8 mouse cellular contexts compared by ENCODE assay signal in genomic region chr2:145233547-145234398, GRCm38 (mm10).
DNase-seq lines count a peak whose midpoint lies in the region; ATAC-seq lines count a peak whose summit lies in the region.

No protein-coding gene starts in this region.

- peak overlapping the region; percentile 4; the same call in 1 of the 2 replicates for H3K4me2 ChIP-seq in heart, embryonic 11.5 days
- no peak overlapping the region for H3K4me2 ChIP-seq in kidney, embryonic 16.5 days (replicated peaks; ENCODE audit: low read depth, low read length)
- H3K4me2 ChIP-seq in liver, embryonic 12.5 days: peak overlapping the region; percentile 25; the same call in 1 of the 2 replicates

- peaks cover 23% of the 10 kb centered on the region for H3K4me1 ChIP-seq in embryonic facial prominence, embryonic 10.5 days
- H3K4me1 ChIP-seq in heart, embryonic 11.5 days (ENCODE audit: control insufficient read depth, insufficient read depth, low read length): peaks cover 20% of the 10 kb centered on the region
- peaks cover 20% of the 10 kb centered on the region for H3K4me1 ChIP-seq in kidney, embryonic 16.5 days (ENCODE audit: insufficient read depth, low read length)
- H3K4me1 ChIP-seq in liver, embryonic 12.5 days: peaks cover 32% of the 10 kb centered on the region

- no peak overlapping the region for H3K9ac ChIP-seq in heart, embryonic 11.5 days (ENCODE audit: low read depth, low read length)
- no peak overlapping the region for H3K9ac ChIP-seq in kidney, embryonic 16.5 days (replicated peaks; ENCODE audit: low read length)
- H3K9ac ChIP-seq in liver, embryonic 12.5 days: no peak overlapping the region

- peak overlapping the region; percentile 30; the same call in 1 of the 2 replicates for H3K27ac ChIP-seq in embryonic facial prominence, embryonic 10.5 days (replicated peaks)
- H3K27ac ChIP-seq in heart, embryonic 11.5 days (ENCODE audit: low read depth, low read length): peak overlapping the region; percentile 18
- H3K27ac ChIP-seq in kidney, embryonic 16.5 days (ENCODE audit: low read length): peak overlapping the region; percentile 40
- H3K27ac ChIP-seq in liver, embryonic 12.5 days: peak overlapping the region; percentile 56

- no peak overlapping the region for H3K4me3 ChIP-seq in embryonic facial prominence, embryonic 10.5 days
- H3K4me3 ChIP-seq in heart, embryonic 11.5 days (ENCODE audit: low read depth, low read length): no peak overlapping the region
- no peak overlapping the region for H3K4me3 ChIP-seq in kidney, embryonic 16.5 days (ENCODE audit: low read length)
- H3K4me3 ChIP-seq in liver, embryonic 12.5 days: no peak overlapping the region

- no peaks in the 10 kb centered on the region for H3K27me3 ChIP-seq in embryonic facial prominence, embryonic 10.5 days (replicated peaks; ENCODE audit: low read depth, poor library complexity, severe bottlenecking)
- H3K27me3 ChIP-seq in heart, embryonic 11.5 days (ENCODE audit: control insufficient read depth, insufficient read depth, low read length): no peaks in the 10 kb centered on the region
- no peaks in the 10 kb centered on the region for H3K27me3 ChIP-seq in kidney, embryonic 16.5 days (ENCODE audit: insufficient read depth, low read length)
- H3K27me3 ChIP-seq in liver, embryonic 12.5 days (replicated peaks): no peaks in the 10 kb centered on the region

- peak; percentile 10 to 14 for DNase-seq in spleen, postnatal 36 days (ENCODE audit: low spot score in 2 of 2)
- no peak for DNase-seq in spleen, postnatal 4 days (ENCODE audit: low spot score in 2 of 2)
- DNase-seq in embryonic facial prominence, embryonic 10.5 days (ENCODE audit: low spot score): peak; percentile 35
- peak; percentile 15 for DNase-seq in right cerebral cortex, postnatal 25 days
- DNase-seq in yolk sac, embryonic 10.5 days (ENCODE audit: low spot score): no peak

- H3K9me3 ChIP-seq in embryonic facial prominence, embryonic 10.5 days: no peaks in the 10 kb centered on the region
- H3K9me3 ChIP-seq in heart, embryonic 11.5 days (replicated peaks; ENCODE audit: control insufficient read depth, low read length): no peaks in the 10 kb centered on the region
- no peaks in the 10 kb centered on the region for H3K9me3 ChIP-seq in kidney, embryonic 16.5 days (ENCODE audit: low read length)
- H3K9me3 ChIP-seq in liver, embryonic 12.5 days (replicated peaks): no peaks in the 10 kb centered on the region

- ATAC-seq in heart, embryonic 11.5 days (replicated peaks; ENCODE audit: insufficient number of reproducible peaks, low FRiP score, low TSS enrichment): 0 out of 2 replicates have a peak, but pooled peaks have one; percentile 67
- peak; percentile 82 for ATAC-seq in kidney, embryonic 16.5 days (ENCODE audit: low FRiP score, low TSS enrichment)
- peak; percentile 50; the same call in 1 of the 2 replicates for ATAC-seq in liver, embryonic 12.5 days

- H3K36me3 ChIP-seq in embryonic facial prominence, embryonic 10.5 days (replicated peaks): no peaks in the 10 kb centered on the region
- no peaks in the 10 kb centered on the region for H3K36me3 ChIP-seq in heart, embryonic 11.5 days (ENCODE audit: control insufficient read depth, insufficient read depth, low read length)
- no peaks in the 10 kb centered on the region for H3K36me3 ChIP-seq in kidney, embryonic 16.5 days (ENCODE audit: insufficient read depth, low read length)
- H3K36me3 ChIP-seq in liver, embryonic 12.5 days: no peaks in the 10 kb centered on the region

- WGBS in embryonic facial prominence, embryonic 10.5 days: 55% methylated on average over 7 of the region's 7 CpGs
- 29% methylated on average over 7 of the region's 7 CpGs for WGBS in heart, embryonic 11.5 days (ENCODE audit: insufficient replicate concordance)
- WGBS in kidney, embryonic 16.5 days: 20% methylated on average over 7 of the region's 7 CpGs
- WGBS in liver, embryonic 12.5 days (ENCODE audit: insufficient replicate concordance): 7% methylated on average over 7 of the region's 7 CpGs

Comparison
In these comparisons a context has a peak if more than half of its experiments do, and no peak if none do; other contexts are left out.
1. DNase-seq: peak in spleen, postnatal 36 days (2 of 2), embryonic facial prominence, embryonic 10.5 days (single experiment) and right cerebral cortex, postnatal 25 days (single experiment); none in spleen, postnatal 4 days (0 of 2) and yolk sac, embryonic 10.5 days (single experiment).
2. Peak in every context shown above with its lines, with median percentiles within 50 percentile points of each other: H3K27ac ChIP-seq and ATAC-seq.